Mouse (Mus musculus) thymus, postnatal 25 days (tissue): ENCODE results near the gene Ttc21a.
A peak's percentile ranks its signal among the peaks of the same experiment; 100 is the strongest.
"Not testable (repeated sequence)": the region's sequence is repeated elsewhere in the genome, so short reads cannot be mapped to it uniquely, and the experiment has no call there.

ENCODE experiments used
- DNase-seq: peaks from one replicate; pipeline ENCODE4 v3.0.0; 2022

Gene Ttc21a

DNA sequence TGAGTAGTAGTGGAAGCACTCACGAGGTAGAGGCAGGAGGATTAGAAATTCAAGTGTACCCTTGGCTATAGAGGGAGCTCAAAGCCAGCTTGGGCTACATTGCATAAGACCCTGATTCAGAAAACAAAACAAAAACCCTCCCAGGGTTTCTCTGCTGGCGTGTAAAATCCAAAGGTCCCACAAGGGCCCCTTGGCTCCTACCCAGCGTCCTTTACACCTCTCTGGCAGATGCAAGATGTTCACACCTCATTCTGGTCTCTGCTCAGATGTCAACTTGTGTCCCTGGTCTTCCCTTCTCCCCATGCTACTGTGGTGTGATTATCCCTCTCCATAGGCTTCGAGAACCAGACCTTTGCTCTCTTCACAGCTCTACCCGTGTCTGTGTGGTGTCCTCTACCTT is 63.4 kb downstream of the Ttc21a start:
- no peak for DNase-seq

DNA sequence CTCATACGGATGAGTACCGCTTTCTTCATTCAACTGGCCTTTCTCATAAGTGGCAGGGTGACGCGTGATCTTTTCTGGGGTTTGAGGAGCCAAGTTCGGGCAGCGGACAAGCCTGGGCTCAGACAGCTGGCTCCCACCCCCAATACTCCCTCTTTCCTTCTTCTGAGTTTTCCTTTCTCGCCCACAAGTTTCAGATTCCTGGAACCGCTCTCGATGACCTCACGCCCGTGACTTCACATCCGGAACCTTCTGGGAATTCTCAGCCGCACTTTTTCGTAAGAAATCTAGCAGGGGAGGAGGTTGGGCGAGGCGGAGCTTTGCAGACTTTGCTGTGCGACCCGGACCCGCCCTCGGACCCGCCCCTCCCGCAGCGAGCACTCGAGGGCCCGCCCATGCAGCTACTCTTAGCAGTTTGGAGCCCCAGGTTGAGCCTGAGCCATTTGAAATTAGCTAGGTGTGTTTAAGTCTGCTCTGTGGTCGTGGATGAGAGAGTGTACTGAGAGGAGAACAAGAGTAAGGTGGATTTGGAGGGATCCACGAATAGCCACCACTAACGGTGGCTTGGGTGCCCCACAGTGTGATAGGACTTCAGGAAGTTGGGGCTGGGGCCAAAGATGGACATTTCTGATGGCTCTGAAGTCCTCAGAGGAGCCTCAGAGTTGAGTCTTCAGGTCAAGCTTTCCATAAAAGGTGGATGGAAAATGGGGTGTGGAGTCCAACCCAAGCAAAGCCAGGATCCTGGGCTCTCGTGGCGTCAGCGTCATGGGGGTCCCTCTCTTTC is 64.7 kb downstream of the Ttc21a start:
- peak; percentile 81 for DNase-seq

DNA sequence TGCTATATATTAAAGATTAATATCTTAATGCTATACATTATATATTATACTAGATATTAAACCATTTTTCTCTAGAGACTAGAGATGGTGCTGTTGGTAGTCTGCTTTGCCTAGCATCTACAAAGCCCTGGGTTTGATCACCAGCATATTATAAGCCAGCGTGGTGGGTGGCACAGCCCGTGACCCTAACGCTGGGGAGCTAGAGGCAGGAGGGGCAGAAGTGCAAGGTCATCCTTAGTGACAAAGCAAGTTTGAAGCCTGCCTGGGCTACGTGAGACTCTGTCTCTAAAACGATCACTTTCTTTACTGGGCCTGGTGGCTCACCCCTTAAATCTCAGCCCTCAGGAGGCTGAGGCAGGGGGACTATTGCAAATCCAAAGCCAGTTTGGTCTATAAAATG is 65.5 kb downstream of the Ttc21a start:
- no peak for DNase-seq

DNA sequence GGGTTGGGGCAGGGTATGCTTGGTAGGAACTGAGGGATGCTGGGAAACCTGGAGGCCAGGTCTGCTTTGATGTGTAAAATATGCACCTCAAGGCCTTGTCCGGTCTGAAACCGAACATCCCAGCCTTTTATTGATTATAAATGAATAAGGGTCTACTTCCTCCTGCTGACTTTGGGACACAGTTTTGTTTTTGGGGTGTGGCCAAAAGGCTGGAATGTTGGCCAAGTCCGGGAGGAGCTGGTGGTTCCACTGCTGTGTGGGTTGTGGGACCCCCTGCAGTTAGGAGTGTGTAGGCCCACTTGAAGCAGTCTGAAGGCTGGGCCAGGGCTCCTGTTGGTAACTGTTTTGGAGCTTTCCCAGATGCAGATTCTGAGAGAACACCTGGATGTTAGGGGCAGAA is 68.5 kb downstream of the Ttc21a start:
- no peak for DNase-seq

DNA sequence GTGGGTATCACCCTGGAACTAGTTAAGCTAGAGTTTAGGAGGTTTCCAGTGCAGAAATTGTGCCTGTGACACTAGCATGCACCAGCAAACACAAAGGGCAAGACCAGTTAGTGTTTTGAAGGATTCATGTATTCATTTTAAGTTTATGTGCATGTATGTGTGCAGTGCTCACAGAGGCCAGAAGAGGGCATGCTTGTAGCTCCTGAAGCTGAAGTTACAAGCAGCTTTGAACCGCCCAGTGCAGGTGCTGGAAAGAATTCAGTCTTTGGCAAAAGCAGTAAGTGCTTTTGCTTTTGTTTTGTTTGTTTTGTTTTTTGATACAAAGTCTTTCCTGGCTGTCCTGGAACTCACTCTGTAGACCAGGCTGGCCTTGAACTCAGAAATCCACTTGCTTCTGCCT is 70.4 kb downstream of the Ttc21a start:
- no peak for DNase-seq

DNA sequence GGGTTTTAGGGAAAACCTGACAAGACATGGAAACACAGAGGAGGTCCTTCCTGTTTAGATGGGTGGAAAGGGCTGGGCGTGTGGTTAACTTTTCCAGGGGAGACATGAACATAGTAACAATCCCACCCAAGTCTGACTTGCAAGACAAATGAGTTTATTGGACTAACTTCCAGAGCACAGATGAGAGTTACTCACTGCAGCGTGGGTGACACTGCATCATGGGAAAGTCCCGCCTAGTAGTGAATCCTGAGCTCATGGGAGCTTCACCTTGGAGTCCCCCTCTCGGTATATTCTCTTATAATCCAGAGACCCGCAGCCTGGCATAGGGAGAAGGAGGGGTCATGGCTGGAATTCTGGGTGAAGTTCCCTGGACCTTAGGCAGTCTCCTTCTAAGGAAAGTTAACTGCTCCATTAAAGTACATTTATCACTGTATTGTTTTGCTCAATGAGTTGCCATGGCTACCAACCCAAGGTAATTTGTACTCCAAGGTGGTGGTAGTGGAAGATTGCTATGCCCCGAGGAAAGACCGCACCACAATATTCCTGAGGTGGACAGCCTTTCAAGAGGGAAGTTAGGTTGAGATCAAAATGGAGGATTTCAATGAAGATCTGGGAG is 71.9 kb downstream of the Ttc21a start:
- DNase-seq = no peak

DNA sequence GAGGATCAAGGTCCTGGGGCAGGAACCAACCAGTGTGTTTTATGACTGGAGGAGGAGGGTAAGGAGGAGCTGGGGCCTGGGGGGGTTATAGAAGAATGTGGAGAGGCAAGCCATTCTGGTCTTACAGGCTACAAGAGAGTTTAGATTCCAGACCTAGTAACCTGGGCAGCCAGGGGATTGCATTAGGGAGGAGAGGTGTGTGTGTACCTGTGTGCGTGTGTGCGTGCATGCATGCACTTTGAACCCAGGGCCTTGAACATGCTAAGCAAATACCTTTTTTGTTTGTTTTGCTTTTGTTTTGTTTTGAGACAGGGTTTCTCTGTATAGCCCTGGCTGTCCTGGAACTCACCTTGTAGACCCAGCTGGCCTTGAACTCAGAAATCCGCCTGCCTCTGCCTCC is 72.5 kb downstream of the Ttc21a start:
- DNase-seq = no peak

DNA sequence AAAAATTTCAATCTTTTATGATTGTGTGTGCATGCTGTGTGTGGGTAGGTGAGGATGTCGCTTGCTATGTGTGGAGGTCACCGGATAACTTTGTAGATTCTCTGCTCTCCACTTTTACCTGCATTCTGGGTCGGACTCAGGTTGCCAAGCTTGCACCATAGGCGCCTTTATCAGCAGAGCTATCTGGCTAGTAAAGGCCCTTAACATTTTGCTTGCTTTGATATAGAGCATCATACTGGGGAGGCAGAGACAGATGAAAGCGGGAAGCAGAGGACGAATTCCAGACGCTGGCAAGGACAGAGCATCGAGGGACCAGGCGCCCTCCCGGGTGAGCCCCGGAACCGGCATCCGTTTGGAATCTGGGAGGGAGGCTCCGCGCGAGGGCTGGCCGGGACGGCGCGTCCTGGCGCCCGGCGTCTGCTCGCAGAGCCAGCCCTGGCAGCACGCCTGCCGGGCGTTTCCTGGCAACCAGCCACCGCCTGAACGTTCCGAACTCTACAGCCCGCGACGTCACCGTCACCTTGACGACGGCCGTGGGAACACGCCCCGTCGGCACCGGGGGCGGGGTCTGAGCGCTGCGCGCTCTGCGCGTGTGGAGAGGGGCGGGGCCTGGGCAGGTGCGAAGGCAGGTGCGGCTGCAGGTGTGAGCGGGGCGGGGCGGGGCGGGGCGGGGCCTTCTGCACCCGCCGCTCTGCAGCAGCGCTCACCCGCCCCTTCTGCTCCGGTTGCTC is 73.5 kb downstream of the Ttc21a start:
- DNase-seq = peak; percentile 97

DNA sequence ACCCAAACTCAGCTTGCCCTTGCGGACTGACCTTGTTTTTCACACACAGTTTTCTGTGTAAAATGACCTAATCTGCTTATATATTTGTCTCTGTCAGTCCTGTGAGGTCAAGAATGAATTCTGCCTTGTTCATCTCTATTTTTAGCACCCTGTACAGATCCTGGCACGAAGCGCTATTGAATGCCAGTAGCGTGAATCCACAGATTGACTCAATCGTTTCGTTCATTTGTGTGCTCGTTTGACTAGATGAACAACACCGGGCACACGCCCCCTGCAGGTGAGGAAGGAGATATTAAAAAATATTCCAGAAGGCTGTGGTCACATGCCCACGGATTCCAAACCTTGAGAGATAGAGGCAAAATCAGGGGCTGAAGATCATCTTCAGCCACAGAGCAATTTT is 74.1 kb downstream of the Ttc21a start:
- DNase-seq = peak; percentile 70

DNA sequence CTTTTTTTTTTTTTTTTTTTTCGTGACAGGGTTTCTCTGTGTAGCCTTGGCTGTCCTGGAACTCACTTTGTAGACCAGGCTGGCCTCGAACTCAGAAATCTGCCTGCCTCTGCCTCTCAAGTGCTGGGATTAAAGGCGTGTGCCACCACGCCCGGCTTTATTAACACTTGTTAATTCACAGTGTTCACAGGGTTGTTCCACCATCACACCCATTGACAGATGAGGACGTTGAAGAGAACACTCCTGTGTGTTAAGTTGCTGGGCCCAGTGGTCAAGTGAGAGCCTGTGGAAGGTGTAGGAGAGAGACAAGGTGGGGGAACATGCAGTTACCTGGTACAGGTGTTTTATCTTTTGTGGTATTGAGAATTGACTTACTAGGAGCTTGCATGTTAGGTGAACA is 74.8 kb downstream of the Ttc21a start:
- DNase-seq = not testable (repeated sequence)

DNA sequence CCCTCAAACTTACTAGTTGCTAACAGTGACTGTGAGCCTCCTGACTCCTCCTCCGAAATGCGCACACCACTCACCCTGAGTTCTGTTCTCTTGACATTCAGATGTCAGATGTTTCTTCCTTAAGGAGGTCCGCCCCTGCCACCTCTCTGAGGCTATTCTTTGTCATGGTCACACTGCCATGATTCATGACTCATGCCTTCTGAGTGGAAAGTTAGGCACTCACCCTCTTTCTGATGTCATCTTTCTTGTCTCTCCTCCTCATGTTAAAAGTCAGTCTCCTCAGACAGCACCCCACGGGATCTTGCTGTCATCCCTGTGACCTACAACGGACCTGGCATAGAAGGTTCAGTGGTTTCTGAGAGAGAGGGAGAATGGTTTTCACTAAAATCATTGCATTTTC is 75.4 kb downstream of the Ttc21a start:
- DNase-seq = no peak

DNA sequence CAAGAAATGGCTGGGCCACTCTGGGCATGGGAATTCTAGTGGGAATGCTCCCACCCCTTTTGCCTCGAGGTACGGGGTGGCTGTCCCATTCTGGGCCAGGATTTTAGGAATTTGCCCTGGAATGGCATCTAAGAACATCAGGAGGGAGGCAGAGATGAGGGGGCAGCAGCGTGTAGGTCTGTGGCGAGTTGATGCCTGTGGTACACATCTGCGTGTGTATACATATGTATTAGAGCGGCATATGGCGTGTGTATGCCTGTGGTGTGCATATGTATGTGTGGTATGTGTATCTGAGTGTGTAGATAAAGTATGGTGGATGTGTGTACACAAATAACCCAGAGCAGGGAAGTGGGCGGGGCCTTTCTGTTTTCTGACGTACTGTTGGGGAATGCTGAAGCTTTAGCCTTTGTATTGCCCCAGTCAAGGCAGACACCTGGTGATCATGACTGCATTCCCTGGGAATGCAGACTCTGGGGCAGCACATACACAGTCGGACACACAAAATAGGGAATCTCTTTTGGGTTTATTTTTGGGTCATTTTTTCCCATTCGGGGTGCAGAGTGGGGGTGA is 75.9 kb downstream of the Ttc21a start:
- no peak for DNase-seq

DNA sequence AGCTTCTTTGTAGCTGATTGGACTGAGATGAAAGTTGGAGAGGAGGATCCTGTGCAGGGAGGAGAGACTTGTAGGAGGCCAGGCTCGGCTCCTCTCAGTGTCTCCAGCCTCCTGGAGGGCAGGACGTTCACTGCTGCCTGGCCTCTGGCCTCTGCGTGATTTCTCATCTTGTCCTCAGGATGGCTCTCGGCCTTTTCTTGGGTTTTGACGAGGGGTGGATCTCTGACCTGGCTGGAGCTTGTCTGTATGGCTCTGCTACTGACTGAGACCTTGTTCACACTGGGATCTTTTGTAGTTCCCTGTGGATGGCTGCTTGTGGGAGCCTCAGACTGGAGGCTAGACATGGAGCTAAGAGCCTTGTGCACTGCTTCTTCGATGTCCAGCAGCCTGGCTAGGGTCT is 77.4 kb downstream of the Ttc21a start:
- DNase-seq = no peak

DNA sequence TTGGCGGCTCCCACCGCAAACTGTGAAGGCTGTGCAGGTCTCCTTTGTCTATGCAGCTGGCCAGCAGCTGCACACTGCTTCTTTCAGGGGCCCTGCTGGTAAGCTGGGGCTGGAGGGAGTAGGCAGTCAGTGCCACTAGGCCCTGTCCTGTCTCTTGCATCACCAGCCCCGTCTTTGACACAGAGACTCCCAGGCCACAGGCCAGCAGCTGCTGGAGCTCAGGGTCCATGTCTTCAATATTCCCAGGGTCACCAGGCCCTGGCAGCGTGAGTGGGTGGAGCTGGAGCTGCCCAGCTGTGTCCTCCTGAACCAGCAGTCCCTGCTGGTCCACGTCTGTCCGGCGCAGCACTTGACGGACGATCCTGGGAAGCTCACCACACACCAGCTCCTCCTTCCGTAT is 79.5 kb downstream of the Ttc21a start:
- no peak for DNase-seq
